Mouse (Mus musculus): ENCODE measurements at regions not wholly inside any gene's neighbourhood (a gene's known extent, or its start where the extent isn't known, plus 50 kb on each side); places are given as distances from the start of the nearest gene placed in this dataset.

- H3K27me3 ChIP-seq (ENCODE audit: control insufficient read depth, insufficient read depth, insufficient read length): no peaks in the 10 kb centered on the region
These were observed 61.8 kb upstream of the Insig1 start for GRCm38 (mm10) chr5:28009386-28009785.

DNA sequence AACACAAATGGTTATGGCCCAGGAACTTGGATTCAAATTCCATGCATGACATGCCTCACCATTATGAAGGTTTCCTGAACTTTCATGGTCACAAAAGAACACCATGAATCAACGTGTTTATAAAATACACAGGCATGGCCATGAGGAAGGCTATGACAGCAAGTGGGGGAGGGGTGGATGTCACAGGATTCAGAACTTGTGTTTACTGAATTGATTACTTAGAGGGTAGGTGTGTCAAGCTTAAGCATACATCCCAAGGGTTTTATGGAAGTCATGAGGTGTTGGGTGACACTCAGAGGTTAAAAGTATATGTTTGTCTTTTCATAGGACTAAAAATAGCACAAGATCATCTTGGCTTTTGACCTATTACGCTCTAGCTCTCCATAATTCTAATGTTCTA lies 61.3 kb upstream of the Insig1 start:
- no peak for TF ChIP-seq CTCF (IDR thresholded peaks at IDR 0.05; ENCODE audit: control insufficient read depth, insufficient read depth, insufficient read length)
- TF ChIP-seq CEBPB (IDR thresholded peaks at IDR 0.05; ENCODE audit: low read depth): no peak
- no peak for TF ChIP-seq MAX (IDR thresholded peaks at IDR 0.05)
- no peak for TF ChIP-seq MYOD1 (IDR thresholded peaks at IDR 0.05; ENCODE audit: control insufficient read depth, insufficient read length, low read depth)
- TF ChIP-seq USF1 (IDR thresholded peaks at IDR 0.05; ENCODE audit: low read depth): no peak
- no peak for TF ChIP-seq FOSL1 (IDR thresholded peaks at IDR 0.05; ENCODE audit: insufficient read depth, low read length, poor library complexity, severe bottlenecking)
- TF ChIP-seq MYOG (IDR thresholded peaks at IDR 0.05; ENCODE audit: control insufficient read depth, extremely low read depth, insufficient read length): no peak
- Histone ChIP-seq H3K27me3 (ENCODE audit: control insufficient read depth, insufficient read depth, insufficient read length) (no peaks in the 10 kb centered on the region), H3ac (ENCODE audit: control insufficient read depth, insufficient read length, low read depth) (no peak overlapping the region)

More at GRCm38 (mm10) chr5:28009386-28009785, 61.8 kb upstream of the Insig1 start:
- no peak overlapping the region for H3ac ChIP-seq (ENCODE audit: control insufficient read depth, insufficient read length, low read depth)
- H3K36me3 ChIP-seq (ENCODE audit: control insufficient read depth, insufficient read depth): no peaks in the 10 kb centered on the region
- no peaks in the 10 kb centered on the region for H3K79me3 ChIP-seq (ENCODE audit: low read depth)
- no peak overlapping the region for H3K4me3 ChIP-seq (ENCODE audit: insufficient read depth, poor library complexity, severe bottlenecking)
- TF ChIP-seq MYOD1 (IDR thresholded peaks at IDR 0.05; ENCODE audit: control insufficient read depth, insufficient read length, low read depth) (no peak), CTCF (IDR thresholded peaks at IDR 0.05; ENCODE audit: control insufficient read depth, insufficient read depth, insufficient read length) (no peak), MYOG (IDR thresholded peaks at IDR 0.05; ENCODE audit: control insufficient read depth, extremely low read depth, insufficient read length) (no peak), CEBPB (IDR thresholded peaks at IDR 0.05; ENCODE audit: low read depth) (no peak), USF1 (IDR thresholded peaks at IDR 0.05; ENCODE audit: low read depth) (no peak), FOSL1 (IDR thresholded peaks at IDR 0.05; ENCODE audit: insufficient read depth, low read length, poor library complexity, severe bottlenecking) (no peak), MAX (IDR thresholded peaks at IDR 0.05) (no peak)
- H3K79me2 ChIP-seq (ENCODE audit: control insufficient read depth, insufficient read depth): no peaks in the 10 kb centered on the region

DNA sequence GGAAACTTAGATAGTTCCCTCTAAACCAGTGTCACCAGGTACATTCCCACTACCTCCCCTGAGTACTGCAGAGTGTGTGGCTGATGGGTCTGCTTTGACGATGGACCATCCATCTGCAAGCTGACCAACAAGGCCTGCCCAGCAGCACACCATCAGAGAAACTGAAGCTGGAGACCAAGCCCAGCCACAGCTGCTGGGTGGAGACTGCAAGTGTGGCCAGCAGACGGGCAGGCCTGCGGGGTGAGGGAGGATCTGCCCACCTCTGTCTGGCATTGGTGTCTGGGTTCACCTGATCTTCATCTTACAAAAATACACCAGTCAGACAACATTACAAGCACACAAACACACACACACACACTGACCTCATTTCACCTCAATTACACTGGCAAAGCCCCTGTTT lies 60.6 kb upstream of the Insig1 start:
- no peaks in the 10 kb centered on the region for H3K79me3 ChIP-seq (ENCODE audit: low read depth)
- no peak for TF ChIP-seq FOSL1 (IDR thresholded peaks at IDR 0.05; ENCODE audit: insufficient read depth, low read length, poor library complexity, severe bottlenecking)
- no peak for TF ChIP-seq MYOG (IDR thresholded peaks at IDR 0.05; ENCODE audit: control insufficient read depth, extremely low read depth, insufficient read length)
- TF ChIP-seq CTCF (IDR thresholded peaks at IDR 0.05; ENCODE audit: control insufficient read depth, insufficient read depth, insufficient read length): no peak
- no peak for TF ChIP-seq CEBPB (IDR thresholded peaks at IDR 0.05; ENCODE audit: low read depth)
- no peak for TF ChIP-seq MAX (IDR thresholded peaks at IDR 0.05)
- H3ac ChIP-seq (ENCODE audit: control insufficient read depth, insufficient read length, low read depth): no peak overlapping the region
- no peaks in the 10 kb centered on the region for H3K27me3 ChIP-seq (ENCODE audit: control insufficient read depth, insufficient read depth, insufficient read length)
- H3K79me2 ChIP-seq (ENCODE audit: control insufficient read depth, insufficient read depth): no peaks in the 10 kb centered on the region
- no peaks in the 10 kb centered on the region for H3K36me3 ChIP-seq (ENCODE audit: control insufficient read depth, insufficient read depth)
- H3K4me3 ChIP-seq (ENCODE audit: insufficient read depth, poor library complexity, severe bottlenecking): no peak overlapping the region

More for the DNA sequence above, 61.3 kb upstream of the Insig1 start:
- Histone ChIP-seq H3K79me2 (ENCODE audit: control insufficient read depth, insufficient read depth) (no peaks in the 10 kb centered on the region), H3K79me3 (ENCODE audit: low read depth) (no peaks in the 10 kb centered on the region), H3K4me3 (ENCODE audit: insufficient read depth, poor library complexity, severe bottlenecking) (no peak overlapping the region), H3K36me3 (ENCODE audit: control insufficient read depth, insufficient read depth) (no peaks in the 10 kb centered on the region)

DNA sequence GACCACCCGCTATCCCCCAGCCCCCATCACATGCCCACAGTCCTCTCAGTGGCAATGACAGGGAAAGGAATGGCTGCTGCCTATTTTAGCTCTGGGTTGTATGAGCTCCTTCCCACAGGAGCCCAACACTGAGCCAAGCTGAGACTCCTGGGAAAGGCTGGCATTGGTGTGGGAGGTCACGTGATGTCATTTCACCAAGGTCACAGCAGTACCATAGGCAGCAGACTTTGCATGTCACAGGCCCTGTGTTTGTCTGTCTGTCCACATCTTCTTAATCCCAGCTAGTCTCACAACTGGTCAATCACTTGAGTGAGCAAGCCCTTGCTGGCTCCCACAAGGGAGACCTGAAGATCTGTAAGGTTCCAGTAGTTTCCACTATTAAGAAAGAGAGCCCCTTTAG lies 58.7 kb upstream of the Insig1 start:
- Histone ChIP-seq H3K79me3 (ENCODE audit: low read depth) (no peaks in the 10 kb centered on the region), H3ac (ENCODE audit: control insufficient read depth, insufficient read length, low read depth) (no peak overlapping the region), H3K79me2 (ENCODE audit: control insufficient read depth, insufficient read depth) (no peaks in the 10 kb centered on the region), H3K36me3 (ENCODE audit: control insufficient read depth, insufficient read depth) (no peaks in the 10 kb centered on the region), H3K27me3 (ENCODE audit: control insufficient read depth, insufficient read depth, insufficient read length) (peaks cover 5% of the 10 kb centered on the region), H3K4me3 (ENCODE audit: insufficient read depth, poor library complexity, severe bottlenecking) (no peak overlapping the region)
- TF ChIP-seq MYOD1 (IDR thresholded peaks at IDR 0.05; ENCODE audit: control insufficient read depth, insufficient read length, low read depth): no peak
- no peak for TF ChIP-seq MAX (IDR thresholded peaks at IDR 0.05)
- no peak for TF ChIP-seq MYOG (IDR thresholded peaks at IDR 0.05; ENCODE audit: control insufficient read depth, extremely low read depth, insufficient read length)
- TF ChIP-seq FOSL1 (IDR thresholded peaks at IDR 0.05; ENCODE audit: insufficient read depth, low read length, poor library complexity, severe bottlenecking): no peak
- TF ChIP-seq CTCF (IDR thresholded peaks at IDR 0.05; ENCODE audit: control insufficient read depth, insufficient read depth, insufficient read length): no peak
- no peak for TF ChIP-seq CEBPB (IDR thresholded peaks at IDR 0.05; ENCODE audit: low read depth)
- no peak for TF ChIP-seq USF1 (IDR thresholded peaks at IDR 0.05; ENCODE audit: low read depth)

DNA sequence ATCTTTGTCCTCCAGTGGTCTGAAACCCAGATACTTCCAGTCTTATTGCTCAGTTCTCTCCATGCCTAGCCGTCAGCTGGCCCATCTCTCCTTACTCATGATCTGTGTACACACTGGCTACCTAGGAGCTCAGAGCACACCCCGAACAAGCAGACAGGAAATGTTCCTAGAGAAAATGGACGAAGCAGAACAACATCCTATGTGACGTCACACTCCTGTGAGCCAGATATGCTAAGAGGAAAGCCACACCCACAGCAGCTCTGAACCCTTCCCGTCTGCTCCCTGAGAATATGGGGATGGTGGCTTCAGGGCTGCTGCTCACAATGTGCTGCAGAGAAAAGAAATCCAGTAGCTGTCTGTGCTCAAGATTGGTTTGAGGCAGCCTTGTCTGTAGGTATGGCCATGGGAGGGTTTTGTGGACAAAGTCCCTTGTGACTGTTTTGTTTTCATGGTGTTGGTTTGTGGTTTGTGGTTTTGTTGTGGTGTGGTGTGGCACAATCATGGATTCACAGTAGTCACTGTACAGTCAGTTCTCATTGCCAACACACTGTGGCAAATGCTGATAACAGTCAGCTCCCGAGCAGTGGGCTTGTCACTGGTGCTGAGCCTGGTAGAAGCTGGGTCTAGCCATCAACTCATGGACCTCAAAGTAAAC lies 57.4 kb upstream of the Insig1 start:
- Histone ChIP-seq H3ac (ENCODE audit: control insufficient read depth, insufficient read length, low read depth) (no peak overlapping the region), H3K79me3 (ENCODE audit: low read depth) (no peaks in the 10 kb centered on the region), H3K4me3 (ENCODE audit: insufficient read depth, poor library complexity, severe bottlenecking) (no peak overlapping the region), H3K79me2 (ENCODE audit: control insufficient read depth, insufficient read depth) (no peaks in the 10 kb centered on the region), H3K27me3 (ENCODE audit: control insufficient read depth, insufficient read depth, insufficient read length) (peaks cover 5% of the 10 kb centered on the region), H3K36me3 (ENCODE audit: control insufficient read depth, insufficient read depth) (no peaks in the 10 kb centered on the region)
- TF ChIP-seq CEBPB (IDR thresholded peaks at IDR 0.05; ENCODE audit: low read depth) (peak; percentile 53), MYOD1 (IDR thresholded peaks at IDR 0.05; ENCODE audit: control insufficient read depth, insufficient read length, low read depth) (peak; percentile 4), FOSL1 (IDR thresholded peaks at IDR 0.05; ENCODE audit: insufficient read depth, low read length, poor library complexity, severe bottlenecking) (no peak), MYOG (IDR thresholded peaks at IDR 0.05; ENCODE audit: control insufficient read depth, extremely low read depth, insufficient read length) (no peak), MAX (IDR thresholded peaks at IDR 0.05) (no peak)

GRCm38 (mm10) chr5:28019864-28020263 lies 51.3 kb upstream of the Insig1 start:
- no peaks in the 10 kb centered on the region for H3K36me3 ChIP-seq (ENCODE audit: control insufficient read depth, insufficient read depth)
- no peaks in the 10 kb centered on the region for H3K79me3 ChIP-seq (ENCODE audit: low read depth)
- no peaks in the 10 kb centered on the region for H3K79me2 ChIP-seq (ENCODE audit: control insufficient read depth, insufficient read depth)
- H3K4me3 ChIP-seq (ENCODE audit: insufficient read depth, poor library complexity, severe bottlenecking): no peak overlapping the region
- H3K27me3 ChIP-seq (ENCODE audit: control insufficient read depth, insufficient read depth, insufficient read length): peaks cover 5% of the 10 kb centered on the region
- no peak overlapping the region for H3ac ChIP-seq (ENCODE audit: control insufficient read depth, insufficient read length, low read depth)
- TF ChIP-seq CEBPB (IDR thresholded peaks at IDR 0.05; ENCODE audit: low read depth) (no peak), MYOG (IDR thresholded peaks at IDR 0.05; ENCODE audit: control insufficient read depth, extremely low read depth, insufficient read length) (no peak), MYOD1 (IDR thresholded peaks at IDR 0.05; ENCODE audit: control insufficient read depth, insufficient read length, low read depth) (peak; percentile 91), FOSL1 (IDR thresholded peaks at IDR 0.05; ENCODE audit: insufficient read depth, low read length, poor library complexity, severe bottlenecking) (no peak), CTCF (IDR thresholded peaks at IDR 0.05; ENCODE audit: control insufficient read depth, insufficient read depth, insufficient read length) (no peak)
